Mouse (Mus musculus): ENCODE results near the gene Atat1. TPM values are rescaled to one million over a fixed set of nuclear protein-coding genes. Genes with fewer than 3 reads are reported as not detected.
"Not testable (repeated sequence)": the region's sequence is repeated elsewhere in the genome, so short reads cannot be mapped to it uniquely, and the experiment has no call there.

The Atat1 gene
- total RNA-seq (2021), result 10 to 100 TPM; 51.1 to 63.9 TPM

DNA sequence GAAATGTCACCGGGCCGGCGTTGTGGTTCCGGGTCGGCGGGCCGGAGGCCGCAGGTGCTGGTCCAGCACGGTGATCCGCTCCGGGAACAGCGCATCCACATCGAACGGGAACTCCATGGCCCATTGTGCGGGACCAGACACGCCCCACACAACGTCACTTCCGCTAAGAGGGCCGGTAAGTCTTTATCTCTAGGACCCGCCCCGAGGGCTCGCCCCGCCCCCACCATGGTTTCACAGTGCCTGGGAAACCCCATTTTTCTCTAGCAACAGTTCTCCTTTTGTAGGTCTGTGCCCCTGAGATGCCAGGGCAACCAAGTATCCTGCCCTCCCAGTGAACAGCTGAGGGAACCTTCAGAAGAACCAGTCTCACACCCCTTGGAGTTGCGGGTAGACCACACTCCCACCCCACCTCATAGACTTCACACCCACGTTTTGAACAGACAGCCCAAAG is at the start of gene Atat1:
Gene Atat1 (minus strand): TSS at position 157 of the 451 bp plus-strand sequence.
- intact Hi-C loops (cut with DNase I), result no loop called here
- peak; percentile 89 to 91 for DNase-seq (ENCODE audit: low spot score in 2 of 2)

- DNase-seq (ENCODE audit: low spot score in 2 of 2), result no peak
- intact Hi-C loops (cut with DNase I), result no loop called here
Measured at GRCm38 (mm10) chr17:35958533-35959223, 48.8 kb upstream of the Atat1 start.

- DNase-seq (ENCODE audit: low spot score in 2 of 2), result no peak
- intact Hi-C loops (cut with DNase I), result no loop called here
Measured at GRCm38 (mm10) chr17:35954665-35955064, 44.8 kb upstream of the Atat1 start.

- DNase-seq (ENCODE audit: low spot score in 2 of 2); intact Hi-C loops (cut with DNase I): not testable (repeated sequence)
Measured at GRCm38 (mm10) chr17:35952559-35952958, 42.7 kb upstream of the Atat1 start.

DNA sequence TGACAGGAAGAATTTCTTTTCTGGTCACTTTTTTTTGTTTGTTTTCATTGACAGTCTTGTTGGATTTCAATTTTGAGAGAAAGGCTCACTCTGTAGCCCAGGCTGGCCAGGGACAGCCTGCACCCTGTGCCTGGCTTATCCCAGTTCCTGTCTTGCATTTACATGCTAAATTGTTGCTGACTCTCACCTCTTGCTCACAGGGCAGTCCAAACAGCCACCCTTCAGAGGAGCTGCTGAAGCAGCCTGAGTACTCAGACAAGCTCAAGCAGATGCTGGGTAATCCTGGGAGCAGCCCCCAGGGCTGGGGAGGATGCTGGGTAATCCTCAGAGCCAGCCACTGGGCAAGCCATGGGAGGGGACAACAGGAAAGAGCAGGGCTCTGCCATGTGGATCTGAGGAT is 41.1 kb upstream of the Atat1 start:
- intact Hi-C loops (cut with DNase I), result not testable (repeated sequence)

DNA sequence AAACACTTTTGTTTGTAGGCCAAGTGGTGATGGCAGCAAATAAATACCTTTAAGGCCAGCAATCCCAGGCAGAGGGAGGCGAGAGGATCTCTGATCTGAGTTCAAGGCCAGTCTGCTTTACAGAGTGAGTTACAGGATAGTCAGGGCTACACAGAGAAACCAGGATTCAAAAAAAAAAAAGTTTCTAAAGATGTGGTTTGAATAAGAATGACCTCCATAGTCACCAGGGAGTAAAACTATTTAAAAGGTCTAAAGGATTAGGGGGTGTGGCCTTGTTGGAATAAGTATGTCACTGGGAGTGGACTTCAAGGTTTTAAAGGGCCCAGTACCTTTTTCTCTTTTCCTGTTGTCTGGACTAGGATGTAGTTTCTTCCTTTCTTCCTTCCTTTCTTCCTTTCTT is 30.1 kb upstream of the Atat1 start:
- no peak for DNase-seq (ENCODE audit: low spot score in 2 of 2)
- intact Hi-C loops (cut with DNase I), result loop anchor here (5.0 kb wide), 1 partner anchor 172 kb away; no protein-coding TSS in a partner anchor

More for the DNA sequence above, 41.1 kb upstream of the Atat1 start:
- not testable (repeated sequence) for DNase-seq (ENCODE audit: low spot score in 2 of 2)

GRCm38 (mm10) chr17:35939108-35939507 is 29.2 kb upstream of the Atat1 start:
- DNase-seq (ENCODE audit: low spot score in 2 of 2), result no peak
- intact Hi-C loops (cut with DNase I), result loop anchor here (5.0 kb wide), 1 partner anchor 173 kb away; no protein-coding TSS in a partner anchor

GRCm38 (mm10) chr17:35937700-35938348 is 27.9 kb upstream of the Atat1 start:
- DNase-seq (ENCODE audit: low spot score in 2 of 2), result no peak
- intact Hi-C loops (cut with DNase I), result loop anchor here (2.0 to 5.0 kb wide), 2 partner anchors 55 to 174 kb away; no protein-coding TSS in a partner anchor

DNA sequence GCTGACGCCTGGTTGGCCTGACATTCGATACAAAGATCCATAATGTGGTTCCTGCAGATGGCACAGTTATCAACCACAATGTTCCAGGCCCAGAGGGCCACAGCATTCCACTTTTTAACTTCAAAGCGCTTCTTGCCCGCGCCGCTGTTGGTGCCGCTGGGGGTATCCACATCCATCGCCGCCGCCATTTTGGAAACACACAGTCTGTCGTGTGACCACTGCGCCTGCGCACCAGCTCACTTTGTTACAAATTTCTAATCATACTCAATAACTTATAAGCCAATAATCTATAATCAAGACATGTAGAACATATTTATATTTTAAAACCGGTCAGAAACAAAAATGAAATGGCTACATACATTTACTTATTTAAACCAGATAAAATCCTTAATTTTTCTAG is 25.9 kb upstream of the Atat1 start:
- DNase-seq (ENCODE audit: low spot score in 2 of 2), result not testable (repeated sequence)
- intact Hi-C loops (cut with DNase I), result loop anchor here (2.0 to 5.0 kb wide), 2 partner anchors 57 to 177 kb away; no protein-coding TSS in a partner anchor

- intact Hi-C loops (cut with DNase I), result no loop called here
Measured at GRCm38 (mm10) chr17:35932608-35933007, 22.7 kb upstream of the Atat1 start.

GRCm38 (mm10) chr17:35930627-35931026 is 20.8 kb upstream of the Atat1 start:
- intact Hi-C loops (cut with DNase I), result no loop called here
- DNase-seq (ENCODE audit: low spot score in 2 of 2), result no peak

More at GRCm38 (mm10) chr17:35932608-35933007, 22.7 kb upstream of the Atat1 start:
- no peak for DNase-seq (ENCODE audit: low spot score in 2 of 2)

- DNase-seq (ENCODE audit: low spot score in 2 of 2), result no peak
- intact Hi-C loops (cut with DNase I), result no loop called here
Measured at GRCm38 (mm10) chr17:35929534-35929933, 19.7 kb upstream of the Atat1 start.

DNA sequence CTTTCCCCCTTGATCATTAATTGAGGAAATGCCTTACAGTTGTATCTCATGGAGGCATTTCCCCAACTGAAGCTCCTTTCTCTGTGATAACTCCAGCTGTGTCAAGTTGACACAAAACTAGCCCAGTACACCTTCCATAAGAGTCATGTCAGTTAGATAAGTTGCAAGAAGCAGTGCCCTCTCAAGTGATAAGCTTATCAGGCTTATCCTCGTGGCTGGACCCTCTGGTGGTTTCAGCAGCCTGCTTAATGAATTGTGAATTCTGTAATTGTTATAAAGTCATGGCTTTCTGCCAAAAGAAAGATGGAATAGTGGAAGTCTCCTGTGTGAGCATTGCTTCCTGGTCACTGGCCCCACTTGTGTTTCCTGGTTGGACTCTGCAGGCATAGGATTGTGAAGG is 17.6 kb upstream of the Atat1 start:
- intact Hi-C loops (cut with DNase I), result no loop called here
- DNase-seq (ENCODE audit: low spot score in 2 of 2), result no peak

DNA sequence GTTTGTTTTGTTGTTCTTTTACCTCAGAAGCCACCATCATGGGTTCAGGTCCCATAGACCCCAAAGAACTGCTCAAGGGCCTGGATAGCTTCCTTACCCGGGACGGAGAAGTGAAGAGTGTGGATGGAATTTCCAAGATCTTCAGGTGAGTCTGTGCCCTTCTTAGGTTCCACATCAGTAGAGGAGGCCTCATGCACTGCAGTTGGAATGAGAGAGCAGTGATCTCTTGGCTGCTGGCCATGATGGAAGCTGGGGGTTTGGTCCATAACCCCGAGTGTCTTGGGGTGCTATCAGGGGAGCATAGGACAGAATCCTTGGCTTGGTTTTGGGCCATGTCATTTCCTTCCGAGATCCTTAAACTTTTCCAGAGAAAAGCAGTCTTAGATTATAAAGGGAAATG is 13.4 kb upstream of the Atat1 start:
- intact Hi-C loops (cut with DNase I), result loop anchor here (5.0 kb wide), 1 partner anchor 59 kb away; the partner anchor contains the start of gene Prr3
- no peak for DNase-seq (ENCODE audit: low spot score in 2 of 2)

GRCm38 (mm10) chr17:35922566-35922965 is 12.7 kb upstream of the Atat1 start:
- intact Hi-C loops (cut with DNase I), result loop anchor here (5.0 kb wide), 1 partner anchor 60 kb away; the partner anchor contains the start of gene Prr3
- DNase-seq (ENCODE audit: low spot score in 2 of 2), result no peak

DNA sequence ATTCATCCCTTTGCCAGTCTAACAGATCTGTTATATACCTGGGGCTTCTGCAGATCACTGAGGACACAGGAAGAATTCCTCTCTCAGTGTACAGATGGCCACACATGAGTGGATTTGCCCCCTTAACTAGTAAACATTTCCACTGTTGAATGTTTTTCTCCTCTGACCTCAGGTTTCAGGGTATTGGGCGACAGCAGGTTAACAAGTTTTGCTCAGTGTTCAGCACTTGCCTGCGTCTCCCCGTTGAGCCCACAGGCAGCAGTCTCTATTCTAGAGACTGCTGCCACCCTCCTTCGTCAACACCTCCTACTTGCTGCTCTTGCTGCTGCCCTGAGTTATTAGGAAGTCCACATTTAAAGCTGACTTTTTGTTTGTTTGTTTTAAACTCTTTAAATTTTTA is 11.8 kb upstream of the Atat1 start:
- DNase-seq (ENCODE audit: low spot score in 2 of 2), result no peak
- intact Hi-C loops (cut with DNase I), result loop anchor here (5.0 kb wide), 1 partner anchor 61 kb away; the partner anchor contains the start of gene Prr3

DNA sequence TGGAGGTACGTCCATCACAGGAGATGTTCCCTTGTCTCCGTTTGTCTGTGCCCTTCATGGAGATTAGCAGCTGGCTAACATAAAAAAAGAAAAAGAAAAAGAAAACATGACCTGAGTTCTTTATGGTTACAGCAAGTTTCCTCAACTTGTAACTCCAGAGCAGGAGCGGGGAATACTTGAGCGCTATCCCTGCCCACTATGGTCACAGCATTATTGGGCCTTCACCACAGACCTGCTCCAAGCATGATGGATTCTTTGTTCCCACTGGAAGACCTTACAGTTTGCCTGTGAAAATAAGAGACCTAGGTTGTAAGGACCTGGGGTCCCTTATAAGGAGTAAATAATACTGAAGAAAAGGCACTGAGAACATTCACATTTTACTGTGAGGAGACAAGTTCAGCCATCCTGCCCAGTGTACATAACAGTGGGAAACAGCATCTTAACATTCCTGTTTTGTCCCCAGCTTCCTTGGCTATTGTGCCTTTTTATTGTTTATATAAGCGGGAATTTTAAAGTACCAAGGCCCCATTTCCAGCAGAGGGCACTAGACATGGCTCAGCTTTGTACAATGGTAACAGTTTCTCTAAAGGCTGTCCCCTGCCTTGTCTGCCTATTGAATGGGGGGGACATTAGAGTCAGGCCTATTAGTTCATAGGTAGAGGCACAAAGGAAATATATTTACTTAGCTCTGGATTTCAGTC is 11.1 kb upstream of the Atat1 start:
- DNase-seq (ENCODE audit: low spot score in 2 of 2), result no peak
- intact Hi-C loops (cut with DNase I), result loop anchor here (5.0 kb wide), 1 partner anchor 61 kb away; the partner anchor contains the start of gene Prr3

DNA sequence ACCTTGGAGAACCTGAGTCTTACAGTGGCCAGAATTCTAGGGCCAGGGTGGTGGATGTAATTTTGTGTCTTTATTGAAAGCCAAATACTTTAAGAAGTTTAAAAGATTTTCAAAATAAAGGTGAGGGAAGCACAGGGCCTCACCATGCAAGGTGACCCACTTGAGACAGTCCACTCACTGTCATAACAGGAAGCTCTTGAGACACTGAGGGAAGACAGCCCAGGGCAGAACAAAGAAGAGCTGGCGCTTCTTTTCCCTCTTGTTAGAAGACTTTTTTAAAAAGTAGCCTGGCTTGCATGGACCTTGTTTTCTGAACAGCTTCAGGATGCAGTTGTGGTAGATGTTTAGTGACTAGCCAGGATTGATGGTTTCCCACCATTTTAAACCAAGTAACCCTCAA is 10.5 kb upstream of the Atat1 start:
- intact Hi-C loops (cut with DNase I), result loop anchor here (5.0 kb wide), 1 partner anchor 62 kb away; the partner anchor contains the start of gene Prr3

DNA sequence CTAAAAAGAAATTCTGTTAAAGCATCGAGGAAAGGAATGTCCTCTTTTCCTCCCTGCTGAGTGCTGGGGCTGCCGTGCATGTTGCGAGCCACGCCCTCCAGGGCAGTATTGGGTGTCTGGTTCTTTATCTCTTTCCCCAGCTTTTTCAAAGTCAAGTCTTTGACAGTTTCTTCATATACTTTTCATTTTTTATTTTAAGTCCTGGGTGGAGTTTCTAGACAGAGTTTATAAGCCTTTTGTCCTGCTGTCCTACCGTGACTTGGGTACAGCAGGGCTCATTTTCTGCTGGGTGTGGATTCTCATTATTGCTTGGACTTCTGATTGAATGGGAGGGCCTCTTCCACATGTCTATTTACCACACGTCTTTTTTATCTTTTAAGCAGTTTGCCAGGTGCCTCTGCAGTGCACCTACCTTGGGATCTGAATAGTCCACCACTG is 10.0 kb upstream of the Atat1 start:
- no peak for DNase-seq (ENCODE audit: low spot score in 2 of 2)
- intact Hi-C loops (cut with DNase I), result loop anchor here (5.0 kb wide), 2 partner anchors 62 to 83 kb away; partner anchors contain the start of genes Prr3 and Tubb5

More for the DNA sequence above, 10.5 kb upstream of the Atat1 start:
- DNase-seq (ENCODE audit: low spot score in 2 of 2), result no peak
